Mouse (Mus musculus) cortical plate, adult 2 months (tissue): ENCODE measurements around the gene Kcnj10.

Experiments
- CTCF ChIP-seq: fragments of 200-500 bp; IDR thresholded peaks from 2 replicates; pipeline ENCODE4 v1.5.1; 2011; ENCODE audit warnings: mild to moderate bottlenecking, control low read depth, low read length; ENCODE audit not compliant: insufficient read depth; ENCODE audit errors: extremely low read depth
- POLR2A ChIP-seq: fragments of 200-500 bp; IDR thresholded peaks from 2 replicates; pipeline ENCODE4 v1.6.1; 2011; ENCODE audit warnings: mild to moderate bottlenecking, low read length, control low read depth; ENCODE audit not compliant: insufficient read depth; ENCODE audit errors: extremely low read depth

GRCm38 (mm10) chr1:172308409-172308808 lies 32.6 kb upstream of the Kcnj10 start:
- no peak for TF ChIP-seq POLR2A
- no peak for TF ChIP-seq CTCF
